Mouse (Mus musculus) erythroblast, embryonic 14.5 days (primary cell): ENCODE data around the gene Arhgdia. TPM values are rescaled to one million over a fixed set of nuclear protein-coding genes. Genes with fewer than 3 reads are reported as not detected.
A peak's percentile ranks its signal among the peaks of the same experiment; 100 is the strongest.

ENCODE experiments used
- H3K27me3 ChIP-seq: 2 replicates; pipeline ENCODE4 v1.6.1; 2012; ENCODE audit warnings: inconsistent platforms; ENCODE audit not compliant: control insufficient read depth
- H3K36me3 ChIP-seq: 2 replicates; pipeline ENCODE4 v1.6.1; 2012; ENCODE audit warnings: mild to moderate bottlenecking, inconsistent platforms; ENCODE audit not compliant: control insufficient read depth
- H3K4me1 ChIP-seq: 2 replicates; pipeline ENCODE4 v1.6.1; 2012; ENCODE audit warnings: inconsistent platforms; ENCODE audit not compliant: control insufficient read depth
- H3K4me3 ChIP-seq: replicated peaks from 2 replicates; pipeline ENCODE3; 2012; ENCODE audit warnings: moderate library complexity, mild to moderate bottlenecking, inconsistent platforms
- H3K9me3 ChIP-seq: 2 replicates; pipeline ENCODE4 v1.6.1; 2012; ENCODE audit warnings: low read length, inconsistent platforms, mixed read lengths; ENCODE audit not compliant: control insufficient read depth
- GATA1 ChIP-seq: IDR thresholded peaks from 2 replicates; pipeline ENCODE4 v1.6.1; 2012; ENCODE audit warnings: low read length, inconsistent platforms, mixed read lengths
- TAL1 ChIP-seq: IDR thresholded peaks from 3 replicates; pipeline ENCODE4 v1.6.1; 2012; ENCODE audit warnings: low read length, inconsistent platforms, mixed read lengths
- polyA plus RNA-seq: library from polyadenylated mRNA; stranded (reverse); fragments of >175 nt; gene quantifications from 2 replicates; pipeline ENCODE4 v1.2.3, GENCODE M21; 2012

Gene Arhgdia
- polyA plus RNA-seq, 1 experiment: 52.3 TPM

DNA sequence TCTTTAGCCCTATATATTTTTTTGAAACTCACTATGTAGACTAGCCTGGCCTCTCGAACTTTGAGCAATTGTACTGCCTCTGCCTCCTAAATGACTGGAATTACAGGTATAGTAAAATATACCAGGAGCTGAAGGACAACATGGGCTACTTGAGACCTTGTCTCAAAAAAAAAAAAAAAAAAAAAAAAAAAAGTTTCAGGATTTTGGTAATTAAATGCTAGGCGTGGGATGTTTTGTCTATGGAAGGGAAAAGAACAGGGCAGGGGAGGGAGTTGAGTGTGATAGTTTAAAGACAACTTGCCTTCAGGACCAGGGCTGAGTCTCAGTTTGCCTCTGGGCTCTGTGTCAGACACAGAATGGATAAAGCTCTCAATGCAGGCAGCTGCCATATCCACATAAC, 6.4 kb downstream of the Arhgdia start:
- Histone ChIP-seq H3K36me3 (peaks cover 48% of the 10 kb centered on the region), H3K9me3 (no peaks in the 10 kb centered on the region), H3K4me1 (peaks cover 65% of the 10 kb centered on the region), H3K27me3 (no peaks in the 10 kb centered on the region), H3K4me3 (no peak overlapping the region)
- no peak for TF ChIP-seq GATA1
- TF ChIP-seq TAL1: no peak

- peaks cover 58% of the 10 kb centered on the region for H3K4me1 ChIP-seq
- no peaks in the 10 kb centered on the region for H3K9me3 ChIP-seq
- H3K4me3 ChIP-seq: peak overlapping the region; percentile 70
- no peak for TF ChIP-seq GATA1
- TF ChIP-seq TAL1: no peak
- no peaks in the 10 kb centered on the region for H3K27me3 ChIP-seq
- peaks cover 43% of the 10 kb centered on the region for H3K36me3 ChIP-seq
Measured at GRCm38 (mm10) chr11:120574278-120574600, 7.2 kb downstream of the Arhgdia start.

DNA sequence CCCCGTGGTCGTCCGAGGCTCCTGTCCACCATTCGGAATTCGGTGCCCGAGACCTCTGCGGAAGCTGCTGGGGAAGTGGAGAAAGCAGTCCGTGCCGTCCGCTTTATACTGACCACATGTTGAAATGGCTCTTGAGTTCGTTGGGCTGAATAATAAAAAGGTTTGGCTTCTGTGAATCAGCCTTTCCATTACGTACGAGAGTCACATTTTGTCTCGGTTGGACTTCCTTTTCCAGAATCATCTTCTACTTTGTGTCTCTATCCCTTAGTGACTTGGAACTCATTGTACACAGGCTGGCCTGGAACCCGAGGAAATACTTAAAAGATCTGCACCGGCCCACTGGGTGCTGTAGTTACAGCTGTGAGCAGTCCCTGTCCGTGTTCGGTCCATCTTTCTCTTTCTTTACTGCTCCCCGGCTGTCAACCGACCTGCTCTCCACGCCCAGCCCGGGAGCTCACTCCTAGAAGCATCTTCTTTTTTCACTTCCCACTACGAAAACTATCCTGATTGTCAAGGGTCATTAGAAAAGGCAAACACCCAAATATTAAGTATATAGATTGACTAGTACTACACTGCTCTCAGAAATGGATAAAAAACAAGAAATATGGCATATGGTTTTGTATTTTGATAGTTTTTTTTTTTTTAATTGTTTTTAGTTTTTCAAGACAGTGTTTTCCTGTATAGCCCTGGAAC, 7.7 kb downstream of the Arhgdia start:
- H3K36me3 ChIP-seq: peaks cover 40% of the 10 kb centered on the region
- peak overlapping the region; percentile 70 for H3K4me3 ChIP-seq
- no peaks in the 10 kb centered on the region for H3K9me3 ChIP-seq
- no peaks in the 10 kb centered on the region for H3K27me3 ChIP-seq
- TF ChIP-seq GATA1: no peak
- TF ChIP-seq TAL1: no peak
- H3K4me1 ChIP-seq: peaks cover 53% of the 10 kb centered on the region

DNA sequence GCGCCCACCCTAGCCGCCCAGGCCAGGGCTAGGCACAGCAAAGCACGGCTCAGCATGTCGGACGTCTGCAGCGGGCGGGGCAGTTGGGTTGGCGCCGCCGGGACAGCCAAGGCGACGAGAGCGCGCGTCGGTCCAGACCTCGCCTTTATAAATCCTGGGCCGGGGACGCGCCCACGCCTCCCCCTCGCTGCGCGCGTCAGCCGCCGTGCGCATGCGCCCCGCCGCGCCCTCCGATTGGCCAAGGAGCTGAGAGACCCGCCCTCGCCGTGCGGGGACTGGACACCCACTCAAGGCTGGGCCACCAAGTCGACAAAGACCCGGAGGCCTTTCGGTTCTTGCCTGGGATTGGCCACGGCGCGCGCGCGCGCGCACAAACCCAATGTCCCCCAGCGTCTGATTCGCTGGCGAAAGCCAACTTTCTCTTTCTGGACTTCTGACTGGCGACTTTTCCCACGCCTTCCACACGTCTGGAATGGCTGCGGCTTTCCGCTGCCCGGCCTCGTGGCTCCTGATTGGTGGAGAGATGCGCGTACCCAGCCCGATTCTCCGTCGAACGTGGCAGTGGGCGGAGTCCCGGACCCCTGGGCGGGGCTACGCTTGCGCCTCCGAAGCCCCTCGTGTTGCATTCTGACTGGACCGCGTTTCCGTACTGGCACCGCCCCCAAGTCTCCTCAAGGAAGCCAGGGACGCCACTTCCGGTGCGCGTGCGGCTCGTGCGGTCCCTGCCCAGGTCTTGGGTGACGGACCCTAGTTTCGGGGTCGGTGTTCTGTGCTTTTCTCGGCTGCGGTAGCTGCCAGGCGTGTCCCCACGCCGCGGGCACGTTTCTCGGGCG, 8.5 kb downstream of the Arhgdia start, which contains the start of gene P4hb:
Gene P4hb (minus strand): TSS at position 502 of the 833 bp plus-strand sequence.
- Histone ChIP-seq H3K36me3 (peaks cover 40% of the 10 kb centered on the region), H3K9me3 (no peaks in the 10 kb centered on the region), H3K27me3 (no peaks in the 10 kb centered on the region), H3K4me1 (peaks cover 47% of the 10 kb centered on the region), H3K4me3 (peak within 1 kb of the TSS; percentile 70)
- TF ChIP-seq GATA1 (no peak), TAL1 (no peak)

- H3K4me3 ChIP-seq: peak overlapping the region; percentile 70
- no peaks in the 10 kb centered on the region for H3K9me3 ChIP-seq
- H3K36me3 ChIP-seq: peaks cover 40% of the 10 kb centered on the region
- H3K27me3 ChIP-seq: no peaks in the 10 kb centered on the region
- peaks cover 46% of the 10 kb centered on the region for H3K4me1 ChIP-seq
- no peak for TF ChIP-seq TAL1
- TF ChIP-seq GATA1: no peak
Measured at GRCm38 (mm10) chr11:120572417-120572751, 9.0 kb downstream of the Arhgdia start.

- H3K4me1 ChIP-seq: peaks cover 46% of the 10 kb centered on the region
- no peaks in the 10 kb centered on the region for H3K9me3 ChIP-seq
- TF ChIP-seq GATA1: no peak
- TF ChIP-seq TAL1: no peak
- peak overlapping the region; percentile 70 for H3K4me3 ChIP-seq
- H3K27me3 ChIP-seq: no peaks in the 10 kb centered on the region
- H3K36me3 ChIP-seq: peaks cover 41% of the 10 kb centered on the region
Measured at GRCm38 (mm10) chr11:120571754-120572416, 9.5 kb downstream of the Arhgdia start.

DNA sequence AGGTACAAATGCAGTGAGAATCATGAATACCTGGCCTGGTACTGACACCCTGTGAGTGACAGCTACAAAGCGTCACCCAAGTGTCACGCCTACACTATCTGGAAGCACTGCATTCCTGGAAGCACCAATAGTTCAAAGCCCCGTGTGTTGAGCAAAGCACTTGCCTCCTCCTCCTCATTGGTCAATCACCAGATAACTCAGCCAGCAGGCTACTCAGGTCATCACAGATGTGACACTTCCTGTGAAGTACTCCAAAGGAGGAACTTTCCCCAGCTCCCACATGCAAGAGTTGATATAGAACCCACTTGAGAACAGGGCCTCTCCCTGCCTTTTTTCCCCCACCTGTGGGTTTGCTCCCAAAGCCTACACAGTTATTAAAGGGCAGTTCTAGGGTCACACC, 10.3 kb downstream of the Arhgdia start:
- Histone ChIP-seq H3K4me1 (peaks cover 42% of the 10 kb centered on the region), H3K36me3 (peaks cover 49% of the 10 kb centered on the region), H3K4me3 (peak overlapping the region; percentile 70), H3K27me3 (no peaks in the 10 kb centered on the region), H3K9me3 (no peaks in the 10 kb centered on the region)
- no peak for TF ChIP-seq TAL1
- no peak for TF ChIP-seq GATA1

DNA sequence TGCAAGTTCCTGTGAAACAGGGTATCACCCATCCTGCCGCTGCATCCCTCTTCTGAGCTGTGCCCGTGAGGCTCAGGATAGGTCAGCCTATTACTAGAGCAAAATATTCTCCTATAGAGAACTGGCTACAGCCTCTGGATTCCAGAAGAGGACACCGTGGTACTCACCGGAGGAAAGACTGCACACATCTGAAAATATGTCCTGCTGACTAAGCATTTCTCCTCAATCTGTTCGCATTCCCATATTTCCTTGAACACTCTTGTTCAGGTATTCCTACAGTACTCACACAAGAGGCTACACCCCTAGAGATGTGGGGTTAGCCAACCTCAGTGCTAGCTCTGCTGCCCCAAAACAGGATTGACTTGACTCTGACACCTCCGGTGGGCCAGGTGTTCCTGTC, 13.1 kb downstream of the Arhgdia start:
- Histone ChIP-seq H3K27me3 (no peaks in the 10 kb centered on the region), H3K36me3 (peaks cover 75% of the 10 kb centered on the region), H3K4me1 (peaks cover 28% of the 10 kb centered on the region), H3K9me3 (no peaks in the 10 kb centered on the region), H3K4me3 (no peak overlapping the region)
- no peak for TF ChIP-seq TAL1
- TF ChIP-seq GATA1: no peak

DNA sequence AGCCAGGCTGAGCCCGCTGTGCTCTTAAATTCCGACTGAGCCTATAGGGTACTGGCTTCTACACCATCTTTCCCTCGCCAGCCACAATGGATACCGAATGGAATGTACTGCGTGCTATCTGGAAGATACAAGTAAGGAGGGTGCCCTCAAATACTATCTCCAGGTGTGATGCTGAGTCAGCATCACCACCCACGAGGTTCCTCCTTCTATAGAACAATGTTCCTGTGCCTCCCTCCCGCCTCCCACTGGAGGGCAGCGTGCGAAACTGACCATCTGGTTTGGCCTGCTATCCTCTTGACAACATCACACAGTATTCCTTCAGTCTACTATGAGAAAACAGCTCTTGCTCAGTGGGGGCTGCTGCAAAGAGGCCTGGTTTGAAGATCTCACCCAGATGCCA, 16.3 kb downstream of the Arhgdia start:
- Histone ChIP-seq H3K4me1 (peaks cover 5% of the 10 kb centered on the region), H3K9me3 (no peaks in the 10 kb centered on the region), H3K27me3 (no peaks in the 10 kb centered on the region), H3K36me3 (peaks cover 90% of the 10 kb centered on the region), H3K4me3 (no peak overlapping the region)
- TF ChIP-seq TAL1 (no peak), GATA1 (no peak)
